Mouse (Mus musculus) urinary bladder, postnatal 4 days (tissue): ENCODE data around the gene Mup9.
"Not testable (repeated sequence)": the region's sequence is repeated elsewhere in the genome, so short reads cannot be mapped to it uniquely, and the experiment has no call there.

Source experiments
- DNase-seq, 2 experiments: peaks; one replicate each; pipeline ENCODE4 v3.0.0; 2021 to 2022; ENCODE audit warnings: low spot score in 2 of 2

Mup9 gene

GRCm38 (mm10) chr4:60421852-60422251, at the start of gene Mup9:
Gene Mup9 (minus strand): TSS chr4:60421952.
- DNase-seq = not testable (repeated sequence)
